Mouse (Mus musculus): ENCODE results near the gene Bcl2a1b.
"Not testable (repeated sequence)": the region's sequence is repeated elsewhere in the genome, so short reads cannot be mapped to it uniquely, and the experiment has no call there.

Bcl2a1b gene

GRCm38 (mm10) chr9:89240516-89241019 lies 41.6 kb downstream of the Bcl2a1b start:
- DNase-seq (ENCODE audit: low spot score): not testable (repeated sequence)

- no peak for DNase-seq (ENCODE audit: low spot score)
Observed at GRCm38 (mm10) chr9:89253400-89253799, 54.4 kb downstream of the Bcl2a1b start.

GRCm38 (mm10) chr9:89256556-89257335 lies 57.7 kb downstream of the Bcl2a1b start:
- no peak for DNase-seq (ENCODE audit: low spot score)

Measured in testis, postnatal 10 days (tissue).